Mouse (Mus musculus) naive thymus-derived CD4-positive, alpha-beta T cell, adult 2 months (primary cell): ENCODE data around the gene Slc44a4.
"Not testable (repeated sequence)": the region's sequence is repeated elsewhere in the genome, so short reads cannot be mapped to it uniquely, and the experiment has no call there.

Source experiments
- DNase-seq: peaks from one replicate; pipeline ENCODE4 v3.0.0-alpha.2; 2011; ENCODE audit warnings: low read depth

Slc44a4 gene

GRCm38 (mm10) chr17:34960702-34961493, 46.6 kb downstream of the Slc44a4 start:
- DNase-seq: no peak

- DNase-seq: no peak
Measured at GRCm38 (mm10) chr17:34962125-34962524, 47.9 kb downstream of the Slc44a4 start.

GRCm38 (mm10) chr17:34962841-34963240, 48.6 kb downstream of the Slc44a4 start:
- DNase-seq: no peak

- no peak for DNase-seq
Measured at GRCm38 (mm10) chr17:34964640-34965049, 50.4 kb downstream of the Slc44a4 start.

GRCm38 (mm10) chr17:34965627-34966026, 51.4 kb downstream of the Slc44a4 start:
- DNase-seq: no peak

- not testable (repeated sequence) for DNase-seq
Measured at GRCm38 (mm10) chr17:34969822-34970221, 55.6 kb downstream of the Slc44a4 start, which contains the start of gene Gm20481. Gene Gm20481 (plus strand): TSS chr17:34969912.

GRCm38 (mm10) chr17:34970850-34971249, 56.6 kb downstream of the Slc44a4 start:
- DNase-seq: not testable (repeated sequence)

- not testable (repeated sequence) for DNase-seq
Measured at GRCm38 (mm10) chr17:34971694-34972068, 57.4 kb downstream of the Slc44a4 start.

GRCm38 (mm10) chr17:34972069-34972749, 57.9 kb downstream of the Slc44a4 start, which contains the start of the genes Hspa1a and Hspa1l:
Gene Hspa1a (minus strand): TSS chr17:34972156.
Gene Hspa1l (plus strand): TSS chr17:34972703.
- DNase-seq: peak; percentile 82

GRCm38 (mm10) chr17:34975581-34976492, 61.6 kb downstream of the Slc44a4 start:
- DNase-seq: no peak

GRCm38 (mm10) chr17:34977000-34977399, 62.7 kb downstream of the Slc44a4 start:
- DNase-seq: no peak

- DNase-seq: no peak
Measured at GRCm38 (mm10) chr17:34978239-34978638, 64.0 kb downstream of the Slc44a4 start.

GRCm38 (mm10) chr17:34979631-34980030, 65.4 kb downstream of the Slc44a4 start:
- no peak for DNase-seq
